Mouse (Mus musculus) cerebellum, adult 2 months (tissue): ENCODE measurements around the gene Prr3. TPM values are rescaled to one million over a fixed set of nuclear protein-coding genes. Genes with fewer than 3 reads are reported as not detected.

Experiments used
- DNase-seq, 2 experiments: peaks; one replicate each; pipeline ENCODE4 v3.0.0; 2021
- H3K27ac ChIP-seq: fragments of 200-500 bp; 2 replicates; pipeline ENCODE4 v1.5.1; 2012; ENCODE audit warnings: low read length, control low read depth, inconsistent platforms; ENCODE audit not compliant: insufficient read depth
- H3K27me3 ChIP-seq: fragments of 200-500 bp; 2 replicates; pipeline ENCODE4 v1.6.1; 2012; ENCODE audit warnings: inconsistent platforms, mild to moderate bottlenecking, low read length, moderate library complexity; ENCODE audit not compliant: control insufficient read depth, insufficient read depth
- H3K4me1 ChIP-seq: fragments of 200-500 bp; 2 replicates; pipeline ENCODE4 v1.6.1; 2011; ENCODE audit warnings: low read length; ENCODE audit not compliant: control insufficient read depth, insufficient read depth
- H3K4me3 ChIP-seq: fragments of 200-500 bp; replicated peaks from 2 replicates; pipeline ENCODE3; 2011; ENCODE audit warnings: mild to moderate bottlenecking, low read depth, low read length, control low read depth; ENCODE audit not compliant: insufficient read depth
- CTCF ChIP-seq: fragments of 200-500 bp; IDR thresholded peaks from 2 replicates; pipeline ENCODE4 v1.5.1; 2011; ENCODE audit warnings: low read depth, mild to moderate bottlenecking, control low read depth, low read length, moderate library complexity, borderline replicate concordance; ENCODE audit not compliant: insufficient read depth
- POLR2A ChIP-seq: fragments of 200-500 bp; IDR thresholded peaks from 2 replicates; pipeline ENCODE4 v1.6.1; 2011; ENCODE audit warnings: low read length, control low read depth, borderline replicate concordance; ENCODE audit not compliant: insufficient read depth
- WGBS: fragments of 180-500 bp; shearing (Covaris S2); methylation state at CpG from one replicate; pipeline ENCODE4 v1.1.7; 2018; 5-methylcytosine and 5-hydroxymethylcytosine counted together
- polyA plus RNA-seq: library from polyadenylated mRNA; depleted of rRNA; stranded (reverse); fragments of >200 nt; gene quantifications from 2 replicates; pipeline ENCODE4 v1.2.3, GENCODE M21; 2012; rRNA removed

Prr3 gene
- polyA plus RNA-seq, 1 experiment = 42.6 TPM

GRCm38 (mm10) chr17:35923281-35923680 lies 56.8 kb downstream of the Prr3 start:
- H3K27ac ChIP-seq = no peak overlapping the region
- DNase-seq = no peak
- peaks cover 4% of the 10 kb centered on the region; the same call in 1 of the 2 replicates for H3K4me1 ChIP-seq
- TF ChIP-seq CTCF = no peak
- WGBS = 74% methylated on average over 4 of the region's 4 CpGs
- no peak overlapping the region for H3K4me3 ChIP-seq
- H3K27me3 ChIP-seq = no peaks in the 10 kb centered on the region

- Histone ChIP-seq H3K27ac (no peak overlapping the region), H3K4me3 (no peak overlapping the region), H3K4me1 (peaks cover 4% of the 10 kb centered on the region; the same call in 1 of the 2 replicates), H3K27me3 (no peaks in the 10 kb centered on the region)
- 81% methylated on average over 3 of the region's 3 CpGs for WGBS
- DNase-seq = no peak
- TF ChIP-seq POLR2A (no peak), CTCF (no peak)
Measured at GRCm38 (mm10) chr17:35922566-35922965, 57.5 kb downstream of the Prr3 start.

Other genes starting within 250 kb of the Prr3 start
- 22.6 and 25.2 TPM in 2 replicates for gene Ier3, start 158.6 kb downstream of the Prr3 start, polyA plus RNA-seq
- gene Flot1, start 157.0 kb downstream of the Prr3 start, polyA plus RNA-seq = 129 and 140 TPM in 2 replicates
- 320 TPM in 2 replicates for gene Tubb5, start 141.9 kb downstream of the Prr3 start, polyA plus RNA-seq
- gene Mdc1, start 138.7 kb downstream of the Prr3 start, polyA plus RNA-seq = 12.1 and 16.1 TPM in 2 replicates
- gene Nrm, start 118.9 kb downstream of the Prr3 start, polyA plus RNA-seq = 8.6 and 12.0 TPM in 2 replicates
- 8.7 and 9.7 TPM in 2 replicates for gene Ppp1r18, start 114.6 kb downstream of the Prr3 start, polyA plus RNA-seq
- 52.2 and 57.4 TPM in 2 replicates for gene Dhx16, start 100.4 kb downstream of the Prr3 start, polyA plus RNA-seq
- 161 and 173 TPM in 2 replicates for gene 2310061I04Rik, start 82.8 kb downstream of the Prr3 start, polyA plus RNA-seq
- 80.2 and 81.5 TPM in 2 replicates for gene Atat1, start 70.2 kb downstream of the Prr3 start, polyA plus RNA-seq
- 62.5 and 65.1 TPM in 2 replicates for gene Mrps18b, start 63.8 kb downstream of the Prr3 start, polyA plus RNA-seq
- 42.3 and 44.9 TPM in 2 replicates for gene Ppp1r10, start 63.8 kb downstream of the Prr3 start, polyA plus RNA-seq
- gene Abcf1, start 10.5 kb downstream of the Prr3 start, polyA plus RNA-seq = 85.8 and 99.1 TPM in 2 replicates
- gene Gnl1, start 385 bp downstream of the Prr3 start, polyA plus RNA-seq = 92.5 and 103 TPM in 2 replicates
- 0.95 and 1.1 TPM in 2 replicates for gene H2-T24, start 40.3 kb upstream of the Prr3 start, polyA plus RNA-seq
- gene H2-T23, start 52.6 kb upstream of the Prr3 start, polyA plus RNA-seq = 13.0 and 17.3 TPM in 2 replicates
- gene H2-T22, start 62.5 kb upstream of the Prr3 start, polyA plus RNA-seq = 25.5 and 31.0 TPM in 2 replicates
- not detected in 2 replicates for gene Gm6034, start 62.7 kb upstream of the Prr3 start, polyA plus RNA-seq
- gene Gm11127, start 78.1 kb upstream of the Prr3 start, polyA plus RNA-seq = 0.08 and 0.15 TPM in 2 replicates
- 0.10 TPM in 1 of 2 replicates, not detected in the other for gene Gm19684, start 141.4 kb upstream of the Prr3 start, polyA plus RNA-seq
- gene Gm7030, start 149.2 kb upstream of the Prr3 start, polyA plus RNA-seq = not detected in 2 replicates
- not detected in 2 replicates for gene Gm8909, start 188.3 kb upstream of the Prr3 start, polyA plus RNA-seq
- not detected in 2 replicates for gene H2-T3, start 210.1 kb upstream of the Prr3 start, polyA plus RNA-seq